Mouse (Mus musculus): ENCODE measurements around the gene Abcf2. TPM values are rescaled to one million over a fixed set of nuclear protein-coding genes. Genes with fewer than 3 reads are reported as not detected.

Gene Abcf2
- polyA plus RNA-seq, 1 experiment: 49.0 TPM

- Histone ChIP-seq H3K4me3 (replicated peaks) (peak overlapping the region; percentile 93), H3K36me3 (replicated peaks; ENCODE audit: low read length) (peaks cover 53% of the 10 kb centered on the region), H3K9me3 (no peaks in the 10 kb centered on the region), H3K4me1 (peaks cover 60% of the 10 kb centered on the region), H3K27me3 (replicated peaks) (peaks cover 31% of the 10 kb centered on the region)
- TF ChIP-seq GATA1 (IDR thresholded peaks at IDR 0.05; ENCODE audit: borderline replicate concordance, low read length): no peak
- TF ChIP-seq FLI1 (IDR thresholded peaks at IDR 0.05; ENCODE audit: low read length): no peak
Observed at GRCm38 (mm10) chr5:24595786-24596380, 18.6 kb upstream of the Abcf2 start.

GRCm38 (mm10) chr5:24595261-24595660 lies 18.0 kb upstream of the Abcf2 start:
- TF ChIP-seq FLI1 (IDR thresholded peaks at IDR 0.05; ENCODE audit: low read length) (no peak), GATA1 (IDR thresholded peaks at IDR 0.05; ENCODE audit: borderline replicate concordance, low read length) (no peak)
- Histone ChIP-seq H3K4me1 (peaks cover 66% of the 10 kb centered on the region), H3K27me3 (replicated peaks) (peaks cover 25% of the 10 kb centered on the region), H3K4me3 (replicated peaks) (no peak overlapping the region), H3K36me3 (replicated peaks; ENCODE audit: low read length) (peaks cover 59% of the 10 kb centered on the region), H3K9me3 (no peaks in the 10 kb centered on the region)

- Histone ChIP-seq H3K9me3 (no peaks in the 10 kb centered on the region), H3K4me3 (replicated peaks) (no peak overlapping the region), H3K36me3 (replicated peaks; ENCODE audit: low read length) (peaks cover 68% of the 10 kb centered on the region), H3K4me1 (peaks cover 75% of the 10 kb centered on the region), H3K27me3 (replicated peaks) (peaks cover 16% of the 10 kb centered on the region)
- TF ChIP-seq FLI1 (IDR thresholded peaks at IDR 0.05; ENCODE audit: low read length) (no peak), GATA1 (IDR thresholded peaks at IDR 0.05; ENCODE audit: borderline replicate concordance, low read length) (no peak)
Observed at GRCm38 (mm10) chr5:24594346-24594745, 17.1 kb upstream of the Abcf2 start.

GRCm38 (mm10) chr5:24593928-24594327 lies 16.7 kb upstream of the Abcf2 start:
- Histone ChIP-seq H3K27me3 (replicated peaks) (peaks cover 12% of the 10 kb centered on the region), H3K9me3 (no peaks in the 10 kb centered on the region), H3K4me3 (replicated peaks) (no peak overlapping the region), H3K36me3 (replicated peaks; ENCODE audit: low read length) (peaks cover 73% of the 10 kb centered on the region), H3K4me1 (peaks cover 78% of the 10 kb centered on the region)
- no peak for TF ChIP-seq GATA1 (IDR thresholded peaks at IDR 0.05; ENCODE audit: borderline replicate concordance, low read length)
- no peak for TF ChIP-seq FLI1 (IDR thresholded peaks at IDR 0.05; ENCODE audit: low read length)

- TF ChIP-seq GATA1 (IDR thresholded peaks at IDR 0.05; ENCODE audit: borderline replicate concordance, low read length) (no peak), FLI1 (IDR thresholded peaks at IDR 0.05; ENCODE audit: low read length) (no peak)
- peaks cover 78% of the 10 kb centered on the region for H3K4me1 ChIP-seq
- no peak overlapping the region for H3K4me3 ChIP-seq (replicated peaks)
- H3K36me3 ChIP-seq (replicated peaks; ENCODE audit: low read length): peaks cover 80% of the 10 kb centered on the region
- H3K9me3 ChIP-seq: no peaks in the 10 kb centered on the region
- H3K27me3 ChIP-seq (replicated peaks): peaks cover 5% of the 10 kb centered on the region
Observed at GRCm38 (mm10) chr5:24593230-24593629, 16.0 kb upstream of the Abcf2 start.

GRCm38 (mm10) chr5:24592471-24593160 lies 15.3 kb upstream of the Abcf2 start:
- H3K27me3 ChIP-seq (replicated peaks): no peaks in the 10 kb centered on the region
- no peaks in the 10 kb centered on the region for H3K9me3 ChIP-seq
- no peak overlapping the region for H3K4me3 ChIP-seq (replicated peaks)
- H3K36me3 ChIP-seq (replicated peaks; ENCODE audit: low read length): peaks cover 86% of the 10 kb centered on the region
- H3K4me1 ChIP-seq: peaks cover 78% of the 10 kb centered on the region
- TF ChIP-seq FLI1 (IDR thresholded peaks at IDR 0.05; ENCODE audit: low read length) (no peak), GATA1 (IDR thresholded peaks at IDR 0.05; ENCODE audit: borderline replicate concordance, low read length) (no peak)

GRCm38 (mm10) chr5:24591796-24592470 lies 14.7 kb upstream of the Abcf2 start:
- Histone ChIP-seq H3K9me3 (no peaks in the 10 kb centered on the region), H3K27me3 (replicated peaks) (no peaks in the 10 kb centered on the region), H3K4me3 (replicated peaks) (peak overlapping the region; percentile 81), H3K36me3 (replicated peaks; ENCODE audit: low read length) (peaks cover 86% of the 10 kb centered on the region), H3K4me1 (peaks cover 79% of the 10 kb centered on the region)
- TF ChIP-seq GATA1 (IDR thresholded peaks at IDR 0.05; ENCODE audit: borderline replicate concordance, low read length) (no peak), FLI1 (IDR thresholded peaks at IDR 0.05; ENCODE audit: low read length) (no peak)

GRCm38 (mm10) chr5:24591268-24591721 lies 14.0 kb upstream of the Abcf2 start:
- TF ChIP-seq FLI1 (IDR thresholded peaks at IDR 0.05; ENCODE audit: low read length) (no peak), GATA1 (IDR thresholded peaks at IDR 0.05; ENCODE audit: borderline replicate concordance, low read length) (no peak)
- Histone ChIP-seq H3K27me3 (replicated peaks) (no peaks in the 10 kb centered on the region), H3K36me3 (replicated peaks; ENCODE audit: low read length) (peaks cover 86% of the 10 kb centered on the region), H3K4me3 (replicated peaks) (peak overlapping the region; percentile 81), H3K4me1 (peaks cover 75% of the 10 kb centered on the region), H3K9me3 (no peaks in the 10 kb centered on the region)

GRCm38 (mm10) chr5:24589511-24590500 lies 12.5 kb upstream of the Abcf2 start:
- no peaks in the 10 kb centered on the region for H3K27me3 ChIP-seq (replicated peaks)
- H3K9me3 ChIP-seq: no peaks in the 10 kb centered on the region
- TF ChIP-seq GATA1 (IDR thresholded peaks at IDR 0.05; ENCODE audit: borderline replicate concordance, low read length): no peak
- TF ChIP-seq FLI1 (IDR thresholded peaks at IDR 0.05; ENCODE audit: low read length): no peak
- H3K4me3 ChIP-seq (replicated peaks): no peak overlapping the region
- peaks cover 79% of the 10 kb centered on the region for H3K4me1 ChIP-seq
- peaks cover 72% of the 10 kb centered on the region for H3K36me3 ChIP-seq (replicated peaks; ENCODE audit: low read length)
